Mouse (Mus musculus) forebrain, embryonic 16.5 days (tissue): ENCODE data around the gene Smc1b. TPM values are rescaled to one million over a fixed set of nuclear protein-coding genes. Genes with fewer than 3 reads are reported as not detected.

Experiments used
- ATAC-seq: fragments of 200-750 bp; cut with Nextera tagmentation; 2 replicates; pipeline ENCODE4 v1.8.0; 2017; ENCODE audit warnings: mild to moderate bottlenecking, moderate library complexity
- H3K27ac ChIP-seq: fragments of 300-500 bp; sonication (generic); 2 replicates; pipeline ENCODE4 v1.5.1; 2014; ENCODE audit warnings: low read length, control low read depth
- H3K27me3 ChIP-seq: fragments of 300-500 bp; sonication (generic); replicated peaks from 2 replicates; pipeline ENCODE4 v1.6.1; 2014; ENCODE audit warnings: low read length; ENCODE audit not compliant: control insufficient read depth, insufficient read depth
- H3K36me3 ChIP-seq: fragments of 300-500 bp; sonication (generic); 2 replicates; pipeline ENCODE4 v1.6.1; 2014; ENCODE audit not compliant: control insufficient read depth, insufficient read depth
- H3K4me1 ChIP-seq: fragments of 300-500 bp; sonication (generic); replicated peaks from 2 replicates; pipeline ENCODE4 v1.6.1; 2014; ENCODE audit warnings: low read length; ENCODE audit not compliant: control insufficient read depth, insufficient read depth
- H3K4me2 ChIP-seq: fragments of 300-500 bp; sonication (generic); 2 replicates; pipeline ENCODE4 v1.6.1; 2014; ENCODE audit warnings: mild to moderate bottlenecking, low read length, control low read depth
- H3K4me3 ChIP-seq: fragments of 300-500 bp; sonication (generic); replicated peaks from 2 replicates; pipeline ENCODE4 v1.5.1; 2014; ENCODE audit warnings: mild to moderate bottlenecking, low read length, control low read depth
- H3K9ac ChIP-seq: fragments of 300-500 bp; sonication (generic); replicated peaks from 2 replicates; pipeline ENCODE4 v1.6.1; 2014; ENCODE audit warnings: low read depth, low read length, control low read depth
- H3K9me3 ChIP-seq: fragments of 300-500 bp; sonication (generic); 2 replicates; pipeline ENCODE4 v1.6.1; 2016; ENCODE audit warnings: low read length; ENCODE audit not compliant: control insufficient read depth
- WGBS: fragments of 180-500 bp; shearing (Covaris S2); extraction: QIAGEN DNeasy Blood & Tissue Kit; methylation state at CpG from one replicate; pipeline ENCODE4 v1.1.7; 2014; 5-methylcytosine and 5-hydroxymethylcytosine counted together
- polyA plus RNA-seq: library from polyadenylated mRNA; unstranded; fragments of >200 nt; fragmentation: Nextera tagmentation; extraction: Ambion mirVana; gene quantifications from 2 replicates; pipeline ENCODE4 v1.2.1, GENCODE M21; 2015

The Smc1b gene
- polyA plus RNA-seq, 1 experiment from 2014 or later, result 0.54 TPM

GRCm38 (mm10) chr15:85054098-85054497, 77.7 kb downstream of the Smc1b start:
- Histone ChIP-seq H3K4me1 (no peaks in the 10 kb centered on the region), H3K36me3 (peaks cover 24% of the 10 kb centered on the region), H3K27me3 (no peaks in the 10 kb centered on the region), H3K9ac (no peak overlapping the region), H3K27ac (no peak overlapping the region), H3K4me2 (no peak overlapping the region), H3K4me3 (no peak overlapping the region), H3K9me3 (no peaks in the 10 kb centered on the region)
- no peak for ATAC-seq
- WGBS, result 97% methylated on average over 3 of the region's 3 CpGs

GRCm38 (mm10) chr15:85049758-85050157, 82.0 kb downstream of the Smc1b start:
- WGBS, result 82% methylated on average over 1 of the region's 1 CpGs
- peaks cover 25% of the 10 kb centered on the region for H3K36me3 ChIP-seq
- no peaks in the 10 kb centered on the region for H3K9me3 ChIP-seq
- no peak overlapping the region for H3K9ac ChIP-seq
- no peak for ATAC-seq
- H3K27ac ChIP-seq, result no peak overlapping the region
- H3K4me2 ChIP-seq, result no peak overlapping the region
- H3K4me1 ChIP-seq, result no peaks in the 10 kb centered on the region
- no peak overlapping the region for H3K4me3 ChIP-seq
- no peaks in the 10 kb centered on the region for H3K27me3 ChIP-seq

- ATAC-seq, result no peak
- WGBS, result 89% methylated on average over 4 of the region's 4 CpGs
- H3K4me1 ChIP-seq, result peaks cover 6% of the 10 kb centered on the region
Observed at GRCm38 (mm10) chr15:85047865-85048264, 83.9 kb downstream of the Smc1b start.

GRCm38 (mm10) chr15:85046230-85046950, 85.4 kb downstream of the Smc1b start:
- no peaks in the 10 kb centered on the region for H3K27me3 ChIP-seq
- peaks cover 15% of the 10 kb centered on the region for H3K36me3 ChIP-seq
- H3K4me3 ChIP-seq, result no peak overlapping the region
- no peak overlapping the region for H3K27ac ChIP-seq
- ATAC-seq, result no peak
- WGBS, result 91% methylated on average over 14 of the region's 14 CpGs
- no peaks in the 10 kb centered on the region for H3K9me3 ChIP-seq
- H3K9ac ChIP-seq, result no peak overlapping the region
- H3K4me2 ChIP-seq, result no peak overlapping the region
- H3K4me1 ChIP-seq, result peaks cover 20% of the 10 kb centered on the region

More at GRCm38 (mm10) chr15:85047865-85048264, 83.9 kb downstream of the Smc1b start:
- Histone ChIP-seq H3K9ac (no peak overlapping the region), H3K27ac (no peak overlapping the region), H3K9me3 (no peaks in the 10 kb centered on the region), H3K4me3 (no peak overlapping the region), H3K4me2 (no peak overlapping the region), H3K27me3 (no peaks in the 10 kb centered on the region), H3K36me3 (peaks cover 15% of the 10 kb centered on the region)

- Histone ChIP-seq H3K9me3 (no peaks in the 10 kb centered on the region), H3K27me3 (no peaks in the 10 kb centered on the region), H3K4me1 (peaks cover 31% of the 10 kb centered on the region), H3K27ac (no peak overlapping the region), H3K9ac (no peak overlapping the region), H3K36me3 (peaks cover 6% of the 10 kb centered on the region; the same call in 1 of the 2 replicates), H3K4me2 (no peak overlapping the region), H3K4me3 (no peak overlapping the region)
- no peak for ATAC-seq
- 86% methylated on average over 5 of the region's 5 CpGs for WGBS
Observed at GRCm38 (mm10) chr15:85043761-85044160, 88.0 kb downstream of the Smc1b start.

- H3K27ac ChIP-seq, result peak overlapping the region; percentile 73
- peaks cover 2% of the 10 kb centered on the region; the same call in 1 of the 2 replicates for H3K36me3 ChIP-seq
- H3K9me3 ChIP-seq, result no peaks in the 10 kb centered on the region
- no peaks in the 10 kb centered on the region for H3K27me3 ChIP-seq
- ATAC-seq, result no peak
- no peak overlapping the region for H3K4me2 ChIP-seq
- no peak overlapping the region for H3K4me3 ChIP-seq
- 0 out of 2 replicates have a peak overlapping the region, but pooled peaks have one; percentile 7 for H3K9ac ChIP-seq
- peaks cover 35% of the 10 kb centered on the region for H3K4me1 ChIP-seq
- 54% methylated on average over 5 of the region's 5 CpGs for WGBS
Observed at GRCm38 (mm10) chr15:85043116-85043515, 88.6 kb downstream of the Smc1b start.

- H3K4me1 ChIP-seq, result peaks cover 42% of the 10 kb centered on the region
- H3K27me3 ChIP-seq, result no peaks in the 10 kb centered on the region
- H3K4me2 ChIP-seq, result 0 out of 2 replicates have a peak overlapping the region, but pooled peaks have one; percentile 5
- peak overlapping the region; percentile 73 for H3K27ac ChIP-seq
- peak overlapping the region; percentile 23; the same call in 1 of the 2 replicates for H3K9ac ChIP-seq
- ATAC-seq, result peak; percentile 81
- H3K4me3 ChIP-seq, result no peak overlapping the region
- no peaks in the 10 kb centered on the region for H3K9me3 ChIP-seq
- peaks cover 2% of the 10 kb centered on the region; the same call in 1 of the 2 replicates for H3K36me3 ChIP-seq
- WGBS, result 3% methylated on average over 4 of the region's 4 CpGs
Observed at GRCm38 (mm10) chr15:85042361-85042954, 89.3 kb downstream of the Smc1b start.

- H3K4me2 ChIP-seq, result no peak overlapping the region
- peaks cover 44% of the 10 kb centered on the region for H3K4me1 ChIP-seq
- H3K9me3 ChIP-seq, result no peaks in the 10 kb centered on the region
- H3K4me3 ChIP-seq, result no peak overlapping the region
- no peaks in the 10 kb centered on the region for H3K27me3 ChIP-seq
- no peak for ATAC-seq
- no peaks in the 10 kb centered on the region for H3K36me3 ChIP-seq
- no peak overlapping the region for H3K9ac ChIP-seq
- WGBS, result 59% methylated on average over 10 of the region's 10 CpGs
- peak overlapping the region; percentile 73 for H3K27ac ChIP-seq
Observed at GRCm38 (mm10) chr15:85041546-85042225, 90.1 kb downstream of the Smc1b start.

GRCm38 (mm10) chr15:85037343-85037690, 94.4 kb downstream of the Smc1b start:
- ATAC-seq, result peak; percentile 3; the same call in 1 of the 2 replicates
- Histone ChIP-seq H3K4me3 (peak overlapping the region; percentile 67), H3K36me3 (no peaks in the 10 kb centered on the region), H3K4me1 (peaks cover 39% of the 10 kb centered on the region), H3K27ac (no peak overlapping the region), H3K9me3 (no peaks in the 10 kb centered on the region), H3K27me3 (peaks cover 3% of the 10 kb centered on the region; the same call in 1 of the 2 replicates), H3K9ac (peak overlapping the region; percentile 84), H3K4me2 (peak overlapping the region; percentile 87)
- WGBS, result 9% methylated on average over 8 of the region's 8 CpGs
